16 mouse cellular contexts compared by ENCODE assay signal in genomic region chr11:22157882-22158281, GRCm38 (mm10).
"Had no signal": no experiment of that assay in that cellular context is flagged by ENCODE, and none has a peak within 500 bp of the region (broad histone marks: within the 10 kb centered on the region; RNA-seq: fewer than 3 reads in every experiment).

No protein-coding gene starts in this region.

- H3K4me1 ChIP-seq: neural tube, embryonic 15.5 days; stomach, embryonic 15.5 days had no signal

- H3K36me3 ChIP-seq: neural tube, embryonic 13.5 days; neural tube, embryonic 15.5 days; stomach, embryonic 15.5 days had no signal

- DNase-seq: retina, postnatal 1 day; right cerebral cortex, adult 18-20 months; right cerebral cortex, postnatal 14 days; right cerebral cortex, postnatal 25 days; right cerebral cortex, postnatal 4 days; spleen, adult 18-20 months; thymus, adult 18-20 months; thymus, adult 2 months; thymus, postnatal 14 days; thymus, postnatal 25 days; thymus, postnatal 36 days; thymus, postnatal 4 days had no signal

- H3K27me3 ChIP-seq: neural tube, embryonic 13.5 days; neural tube, embryonic 15.5 days; stomach, embryonic 15.5 days had no signal

- H3K4me2 ChIP-seq: neural tube, embryonic 13.5 days; neural tube, embryonic 15.5 days; stomach, embryonic 15.5 days had no signal

- H3K9ac ChIP-seq: neural tube, embryonic 13.5 days; neural tube, embryonic 15.5 days; stomach, embryonic 15.5 days had no signal

- H3K27ac ChIP-seq: neural tube, embryonic 13.5 days; neural tube, embryonic 15.5 days; stomach, embryonic 15.5 days; stomach, postnatal 0 days had no signal

- H3K4me3 ChIP-seq: neural tube, embryonic 13.5 days; neural tube, embryonic 15.5 days; stomach, embryonic 15.5 days had no signal

- H3K9me3 ChIP-seq: neural tube, embryonic 13.5 days; neural tube, embryonic 15.5 days; stomach, embryonic 15.5 days had no signal
